Mouse (Mus musculus) neural tube, embryonic 11.5 days (tissue): ENCODE results near the gene Slco2a1. TPM values are rescaled to one million over a fixed set of nuclear protein-coding genes. Genes with fewer than 3 reads are reported as not detected.

Experiments used
- ATAC-seq: fragments of 200-750 bp; cut with Nextera tagmentation; 2 replicates; pipeline ENCODE4 v1.8.0; 2017; ENCODE audit warnings: moderate number of reproducible peaks, mild to moderate bottlenecking, moderate TSS enrichment, moderate library complexity; ENCODE audit not compliant: insufficient read depth, low FRiP score, low TSS enrichment
- DNase-seq: peaks from one replicate; pipeline ENCODE4 v3.0.0-alpha.2; 2015; ENCODE audit warnings: low spot score
- H3K27ac ChIP-seq: fragments of 300-500 bp; sonication (generic); 2 replicates; pipeline ENCODE4 v1.5.1; 2014; ENCODE audit warnings: low read depth, mild to moderate bottlenecking, low read length
- H3K27me3 ChIP-seq: fragments of 300-500 bp; sonication (generic); 2 replicates; pipeline ENCODE4 v1.6.1; 2014; ENCODE audit warnings: mild to moderate bottlenecking, low read length, mixed read lengths; ENCODE audit not compliant: control insufficient read depth, insufficient read depth
- H3K36me3 ChIP-seq: fragments of 300-500 bp; sonication (generic); 2 replicates; pipeline ENCODE4 v1.6.1; 2014; ENCODE audit warnings: mild to moderate bottlenecking, low read length, moderate library complexity, mixed read lengths; ENCODE audit not compliant: control insufficient read depth, insufficient read depth
- H3K4me1 ChIP-seq: fragments of 300-500 bp; sonication (generic); 2 replicates; pipeline ENCODE4 v1.6.1; 2014; ENCODE audit warnings: low read length, mixed read lengths; ENCODE audit not compliant: control insufficient read depth, insufficient read depth
- H3K4me2 ChIP-seq: fragments of 300-500 bp; sonication (generic); 2 replicates; pipeline ENCODE4 v1.6.1; 2014; ENCODE audit warnings: low read depth, mild to moderate bottlenecking, moderate library complexity
- H3K4me3 ChIP-seq: fragments of 300-500 bp; sonication (generic); 2 replicates; pipeline ENCODE4 v1.5.1; 2014; ENCODE audit warnings: low read depth, low read length
- H3K9ac ChIP-seq: fragments of 300-500 bp; sonication (generic); 2 replicates; pipeline ENCODE4 v1.6.1; 2014; ENCODE audit warnings: mild to moderate bottlenecking, low read length
- H3K9me3 ChIP-seq: fragments of 300-500 bp; sonication (generic); 2 replicates; pipeline ENCODE4 v1.6.1; 2016; ENCODE audit warnings: low read length; ENCODE audit not compliant: control insufficient read depth
- WGBS: fragments of 180-500 bp; shearing (Covaris S2); extraction: QIAGEN DNeasy Blood & Tissue Kit; methylation state at CpG from one replicate; pipeline ENCODE4 v1.1.7; 2014; 5-methylcytosine and 5-hydroxymethylcytosine counted together
- polyA plus RNA-seq: library from polyadenylated mRNA; unstranded; fragments of >200 nt; fragmentation: Nextera tagmentation; extraction: Ambion mirVana; gene quantifications from 2 replicates; pipeline ENCODE4 v1.2.1, GENCODE M21; 2014

Slco2a1 gene
- polyA plus RNA-seq, 1 experiment from 2014 or later: 0.29 TPM

- Histone ChIP-seq H3K4me1 (peaks cover 9% of the 10 kb centered on the region), H3K4me2 (no peak overlapping the region), H3K27me3 (no peaks in the 10 kb centered on the region), H3K9ac (no peak overlapping the region), H3K27ac (no peak overlapping the region), H3K4me3 (no peak overlapping the region), H3K9me3 (no peaks in the 10 kb centered on the region), H3K36me3 (peaks cover 2% of the 10 kb centered on the region; the same call in 1 of the 2 replicates)
- 93% methylated on average over 6 of the region's 6 CpGs for WGBS
- no peak for ATAC-seq
- no peak for DNase-seq
These were observed 151.9 kb downstream of the Slco2a1 start for GRCm38 (mm10) chr9:103140384-103140783.

- no peak overlapping the region for H3K27ac ChIP-seq
- DNase-seq (no peak), ATAC-seq (no peak)
- peaks cover 14% of the 10 kb centered on the region for H3K4me1 ChIP-seq
- H3K9me3 ChIP-seq: no peaks in the 10 kb centered on the region
- 90% methylated on average over 7 of the region's 7 CpGs for WGBS
- H3K36me3 ChIP-seq: peaks cover 2% of the 10 kb centered on the region; the same call in 1 of the 2 replicates
- no peaks in the 10 kb centered on the region for H3K27me3 ChIP-seq
- H3K4me2 ChIP-seq: no peak overlapping the region
- H3K4me3 ChIP-seq: no peak overlapping the region
- H3K9ac ChIP-seq: no peak overlapping the region
These were observed 152.8 kb downstream of the Slco2a1 start for GRCm38 (mm10) chr9:103141266-103141665.

GRCm38 (mm10) chr9:103143881-103144280, 155.4 kb downstream of the Slco2a1 start:
- DNase-seq (no peak), ATAC-seq (no peak)
- peaks cover 2% of the 10 kb centered on the region; the same call in 1 of the 2 replicates for H3K36me3 ChIP-seq
- WGBS: 65% methylated on average over 4 of the region's 4 CpGs
- H3K27ac ChIP-seq: no peak overlapping the region
- no peak overlapping the region for H3K4me2 ChIP-seq
- H3K9ac ChIP-seq: no peak overlapping the region
- H3K9me3 ChIP-seq: no peaks in the 10 kb centered on the region
- no peak overlapping the region for H3K4me3 ChIP-seq
- H3K27me3 ChIP-seq: no peaks in the 10 kb centered on the region
- peaks cover 22% of the 10 kb centered on the region for H3K4me1 ChIP-seq

- no peak for DNase-seq
- H3K4me3 ChIP-seq: no peak overlapping the region
- H3K9ac ChIP-seq: no peak overlapping the region
- no peaks in the 10 kb centered on the region for H3K9me3 ChIP-seq
- no peak for ATAC-seq
- WGBS: 43% methylated on average over 5 of the region's 5 CpGs
- H3K4me2 ChIP-seq: no peak overlapping the region
- H3K36me3 ChIP-seq: peaks cover 2% of the 10 kb centered on the region; the same call in 1 of the 2 replicates
- no peaks in the 10 kb centered on the region for H3K27me3 ChIP-seq
- peaks cover 22% of the 10 kb centered on the region for H3K4me1 ChIP-seq
- H3K27ac ChIP-seq: no peak overlapping the region
These were observed 156.8 kb downstream of the Slco2a1 start for GRCm38 (mm10) chr9:103145351-103145750.

Other genes starting within 250 kb of the Slco2a1 start
- gene Ryk, start 153.8 kb upstream of the Slco2a1 start, polyA plus RNA-seq: 41.8 and 42.2 TPM in 2 replicates
- 18.1 and 22.5 TPM in 2 replicates for gene Rab6b, start 123.1 kb downstream of the Slco2a1 start, polyA plus RNA-seq
- 64.5 and 71.8 TPM in 2 replicates for gene Srprb, start 213.4 kb downstream of the Slco2a1 start, polyA plus RNA-seq
- 1.7 TPM in 1 of 2 replicates, not detected in the other for gene Gm20425, start 241.6 kb downstream of the Slco2a1 start, polyA plus RNA-seq
- 22.4 and 28.5 TPM in 2 replicates for gene Trf, start 241.7 kb downstream of the Slco2a1 start, polyA plus RNA-seq